Mouse (Mus musculus) forebrain, embryonic 13.5 days (tissue): ENCODE data around the gene Exoc7. TPM values are rescaled to one million over a fixed set of nuclear protein-coding genes. Genes with fewer than 3 reads are reported as not detected.

ENCODE experiments used
- ATAC-seq: fragments of 200-750 bp; cut with Nextera tagmentation; 2 replicates; pipeline ENCODE4 v1.8.0; 2017
- H3K27ac ChIP-seq: fragments of 300-500 bp; sonication (generic); 2 replicates; pipeline ENCODE4 v1.5.1; 2015; ENCODE audit warnings: inconsistent platforms, mild to moderate bottlenecking, moderate library complexity
- H3K27me3 ChIP-seq: fragments of 300-500 bp; sonication (generic); 2 replicates; pipeline ENCODE4 v1.6.1; 2015; ENCODE audit warnings: mild to moderate bottlenecking, inconsistent platforms
- H3K36me3 ChIP-seq: fragments of 300-500 bp; sonication (generic); 2 replicates; pipeline ENCODE4 v1.6.1; 2015; ENCODE audit warnings: mild to moderate bottlenecking, inconsistent platforms; ENCODE audit not compliant: poor library complexity, severe bottlenecking
- H3K4me1 ChIP-seq: fragments of 300-500 bp; sonication (generic); 2 replicates; pipeline ENCODE4 v1.6.1; 2015; ENCODE audit warnings: inconsistent platforms
- H3K4me2 ChIP-seq: fragments of 300-500 bp; sonication (generic); 2 replicates; pipeline ENCODE4 v1.6.1; 2015; ENCODE audit warnings: inconsistent platforms, mild to moderate bottlenecking, moderate library complexity
- H3K4me3 ChIP-seq: fragments of 300-500 bp; sonication (generic); 2 replicates; pipeline ENCODE4 v1.5.1; 2015; ENCODE audit warnings: mild to moderate bottlenecking, inconsistent platforms
- H3K9ac ChIP-seq: fragments of 300-500 bp; sonication (generic); 2 replicates; pipeline ENCODE4 v1.6.1; 2015; ENCODE audit warnings: mild to moderate bottlenecking, inconsistent platforms
- H3K9me3 ChIP-seq: fragments of 300-500 bp; sonication (generic); replicated peaks from 2 replicates; pipeline ENCODE4 v1.6.1; 2016; ENCODE audit warnings: inconsistent platforms
- WGBS: fragments of 180-500 bp; shearing (Covaris S2); methylation state at CpG from one replicate; pipeline ENCODE4 v1.1.7; 2015; 5-methylcytosine and 5-hydroxymethylcytosine counted together
- polyA plus RNA-seq: library from polyadenylated mRNA; unstranded; fragments of >200 nt; fragmentation: Nextera tagmentation; extraction: Ambion mirVana; gene quantifications from 2 replicates; pipeline ENCODE4 v1.2.1, GENCODE M21; 2015

The Exoc7 gene
- polyA plus RNA-seq, 1 experiment from 2014 or later: 88.9 TPM

DNA sequence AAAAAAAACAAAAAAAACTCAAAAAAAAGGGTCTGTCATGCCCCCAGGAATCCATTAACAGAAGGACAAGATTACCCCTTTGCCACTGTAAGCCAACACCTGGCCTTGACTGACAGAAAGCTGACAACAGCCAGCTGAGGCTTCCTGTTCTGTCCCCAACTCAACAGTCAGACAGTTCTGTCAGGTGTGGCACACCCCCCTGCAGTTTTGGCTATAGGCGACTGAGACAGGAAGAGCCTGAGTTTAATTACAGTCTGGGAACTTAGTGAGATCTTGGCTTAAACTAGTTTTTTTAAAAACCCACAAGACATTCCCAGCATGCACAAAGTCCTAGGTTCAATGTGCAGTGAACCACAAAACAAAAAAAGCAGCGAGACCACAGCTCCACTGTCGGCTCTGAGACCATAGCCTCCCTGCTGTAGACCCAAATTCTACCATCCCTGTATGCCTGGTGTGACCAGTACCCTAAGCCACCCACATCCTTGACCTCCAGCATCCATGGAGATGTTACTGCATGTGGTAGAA is 53.9 kb downstream of the Exoc7 start:
- no peak overlapping the region for H3K4me3 ChIP-seq
- 78% methylated on average over 3 of the region's 3 CpGs for WGBS
- no peak overlapping the region for H3K27ac ChIP-seq
- no peak overlapping the region for H3K9ac ChIP-seq
- no peaks in the 10 kb centered on the region for H3K4me1 ChIP-seq
- H3K36me3 ChIP-seq: peaks cover 96% of the 10 kb centered on the region
- no peaks in the 10 kb centered on the region for H3K27me3 ChIP-seq
- H3K4me2 ChIP-seq: no peak overlapping the region
- no peaks in the 10 kb centered on the region for H3K9me3 ChIP-seq
- ATAC-seq: no peak

GRCm38 (mm10) chr11:116250898-116251297 is 56.1 kb downstream of the Exoc7 start:
- no peak for ATAC-seq
- H3K9ac ChIP-seq: no peak overlapping the region
- H3K27ac ChIP-seq: no peak overlapping the region
- 95% methylated on average over 8 of the region's 8 CpGs for WGBS
- H3K9me3 ChIP-seq: no peaks in the 10 kb centered on the region
- no peak overlapping the region for H3K4me3 ChIP-seq
- no peak overlapping the region for H3K4me2 ChIP-seq
- peaks cover 96% of the 10 kb centered on the region for H3K36me3 ChIP-seq
- no peaks in the 10 kb centered on the region for H3K27me3 ChIP-seq
- H3K4me1 ChIP-seq: no peaks in the 10 kb centered on the region

DNA sequence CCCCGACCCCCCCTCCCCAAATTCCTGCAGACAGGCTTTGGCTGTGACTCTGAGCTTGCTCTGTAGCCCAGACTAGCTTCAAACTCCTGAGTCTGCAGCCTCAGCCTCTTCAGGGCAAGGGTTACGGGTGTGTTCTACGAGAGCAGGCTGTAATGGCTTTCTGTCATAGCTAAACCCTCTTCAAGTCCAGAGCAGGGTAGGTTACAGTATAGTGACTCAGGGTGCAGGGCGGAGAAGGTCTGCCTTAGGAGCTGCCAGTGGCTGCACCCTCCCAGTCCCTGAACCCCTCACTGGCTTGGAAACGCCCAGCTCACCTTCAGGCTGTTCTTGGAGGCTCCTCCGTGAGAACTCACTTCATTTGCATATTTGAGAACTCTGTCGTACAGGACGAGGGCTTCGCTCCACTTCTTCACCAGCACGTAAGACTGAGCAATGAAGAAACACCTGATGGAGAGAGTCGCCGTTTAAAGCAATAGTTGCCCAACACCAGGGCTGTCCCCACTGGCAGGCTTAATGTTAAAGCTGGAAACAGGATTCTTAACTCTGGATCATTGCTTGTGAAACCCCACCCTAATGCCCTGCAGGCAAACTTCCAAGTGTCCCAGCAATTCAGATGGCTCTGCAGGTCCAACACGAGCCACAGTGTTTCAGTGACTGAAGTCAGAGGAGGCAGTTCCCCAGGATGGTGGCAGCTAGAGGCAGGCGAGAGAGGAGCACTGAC is 59.4 kb downstream of the Exoc7 start:
- H3K9me3 ChIP-seq: no peaks in the 10 kb centered on the region
- no peak overlapping the region for H3K4me2 ChIP-seq
- no peak for ATAC-seq
- peaks cover 100% of the 10 kb centered on the region for H3K36me3 ChIP-seq
- H3K4me1 ChIP-seq: no peaks in the 10 kb centered on the region
- no peak overlapping the region for H3K9ac ChIP-seq
- H3K4me3 ChIP-seq: no peak overlapping the region
- H3K27ac ChIP-seq: no peak overlapping the region
- no peaks in the 10 kb centered on the region for H3K27me3 ChIP-seq
- WGBS: 88% methylated on average over 14 of the region's 14 CpGs

GRCm38 (mm10) chr11:116245616-116246015 is 61.4 kb downstream of the Exoc7 start:
- no peak overlapping the region for H3K4me2 ChIP-seq
- WGBS: 80% methylated on average over 6 of the region's 6 CpGs
- H3K9me3 ChIP-seq: no peaks in the 10 kb centered on the region

GRCm38 (mm10) chr11:116244580-116244979 is 62.5 kb downstream of the Exoc7 start:
- Histone ChIP-seq H3K27me3 (0 out of 2 replicates have a peak, but pooled peaks cover 3% of the 10 kb centered on the region), H3K9me3 (no peaks in the 10 kb centered on the region), H3K36me3 (peaks cover 72% of the 10 kb centered on the region), H3K4me2 (no peak overlapping the region), H3K9ac (no peak overlapping the region), H3K4me1 (no peaks in the 10 kb centered on the region), H3K4me3 (no peak overlapping the region), H3K27ac (no peak overlapping the region)
- no peak for ATAC-seq
- 89% methylated on average over 8 of the region's 8 CpGs for WGBS

More at GRCm38 (mm10) chr11:116245616-116246015, 61.4 kb downstream of the Exoc7 start:
- no peak overlapping the region for H3K9ac ChIP-seq
- no peaks in the 10 kb centered on the region for H3K4me1 ChIP-seq
- H3K36me3 ChIP-seq: peaks cover 82% of the 10 kb centered on the region
- no peak for ATAC-seq
- no peak overlapping the region for H3K27ac ChIP-seq
- no peaks in the 10 kb centered on the region for H3K27me3 ChIP-seq
- no peak overlapping the region for H3K4me3 ChIP-seq

- H3K4me3 ChIP-seq: no peak overlapping the region
- H3K9ac ChIP-seq: no peak overlapping the region
- no peak overlapping the region for H3K4me2 ChIP-seq
- H3K27me3 ChIP-seq: peaks cover 27% of the 10 kb centered on the region
- H3K36me3 ChIP-seq: peaks cover 44% of the 10 kb centered on the region
- no peak for ATAC-seq
- H3K9me3 ChIP-seq: no peaks in the 10 kb centered on the region
- no peak overlapping the region for H3K27ac ChIP-seq
- WGBS: 67% methylated on average over 12 of the region's 12 CpGs
- H3K4me1 ChIP-seq: 0 out of 2 replicates have a peak, but pooled peaks cover 3% of the 10 kb centered on the region
These were observed 65.2 kb downstream of the Exoc7 start for GRCm38 (mm10) chr11:116241744-116242235.

GRCm38 (mm10) chr11:116239797-116240196 is 67.2 kb downstream of the Exoc7 start:
- WGBS: 6% methylated on average over 7 of the region's 7 CpGs
- no peak overlapping the region for H3K4me3 ChIP-seq
- H3K4me1 ChIP-seq: 0 out of 2 replicates have a peak, but pooled peaks cover 3% of the 10 kb centered on the region
- H3K9me3 ChIP-seq: no peaks in the 10 kb centered on the region
- ATAC-seq: no peak
- H3K9ac ChIP-seq: no peak overlapping the region
- H3K27ac ChIP-seq: no peak overlapping the region
- H3K27me3 ChIP-seq: peaks cover 28% of the 10 kb centered on the region
- no peak overlapping the region for H3K4me2 ChIP-seq
- peaks cover 24% of the 10 kb centered on the region for H3K36me3 ChIP-seq

Other genes with a start within 250 kb of the Exoc7 start
- 0.84 and 0.98 TPM in 2 replicates for gene Unc13d, start 229.3 kb downstream of the Exoc7 start, polyA plus RNA-seq
- 114 and 115 TPM in 2 replicates for gene Wbp2, start 220.2 kb downstream of the Exoc7 start, polyA plus RNA-seq
- gene Trim47, start 180.0 kb downstream of the Exoc7 start, polyA plus RNA-seq: 2.7 and 2.8 TPM in 2 replicates
- gene Trim65, start 176.1 kb downstream of the Exoc7 start, polyA plus RNA-seq: 1.2 and 1.6 TPM in 2 replicates
- 79.8 and 86.1 TPM in 2 replicates for gene Mrpl38, start 168.4 kb downstream of the Exoc7 start, polyA plus RNA-seq
- 58.5 and 71.5 TPM in 2 replicates for gene Fbf1, start 139.1 kb downstream of the Exoc7 start, polyA plus RNA-seq
- 75.3 and 81.6 TPM in 2 replicates for gene Ten1, start 108.4 kb downstream of the Exoc7 start, polyA plus RNA-seq
- gene Acox1, start 108.2 kb downstream of the Exoc7 start, polyA plus RNA-seq: 35.0 and 43.3 TPM in 2 replicates
- gene Evpl, start 69.2 kb downstream of the Exoc7 start, polyA plus RNA-seq: 0.12 and 0.14 TPM in 2 replicates
- 71.8 and 72.1 TPM in 2 replicates for gene Srp68, start 33.0 kb downstream of the Exoc7 start, polyA plus RNA-seq
- gene Galr2, start 26.3 kb downstream of the Exoc7 start, polyA plus RNA-seq: 0.09 and 0.16 TPM in 2 replicates
- 8.1 and 10.6 TPM in 2 replicates for gene Foxj1, start 28.2 kb upstream of the Exoc7 start, polyA plus RNA-seq
- 18.1 and 20.6 TPM in 2 replicates for gene Rnf157, start 105.8 kb upstream of the Exoc7 start, polyA plus RNA-seq
- gene Ubald2, start 126.9 kb upstream of the Exoc7 start, polyA plus RNA-seq: 45.5 and 58.2 TPM in 2 replicates
- gene Qrich2, start 159.0 kb upstream of the Exoc7 start, polyA plus RNA-seq: 0.09 TPM in 1 of 2 replicates, not detected in the other
- 178 and 184 TPM in 2 replicates for gene Prpsap1, start 187.0 kb upstream of the Exoc7 start, polyA plus RNA-seq
- gene Sphk1, start 223.7 kb upstream of the Exoc7 start, polyA plus RNA-seq: 0.98 and 2.2 TPM in 2 replicates